Mouse (Mus musculus) forelimb bud, embryonic 11.5 days (tissue): ENCODE results near the gene Cavin4.

ENCODE experiments used
- DNase-seq: peaks from one replicate; pipeline ENCODE4 v3.0.0-alpha.2; 2012; ENCODE audit warnings: low read depth, low spot score

Cavin4 gene

GRCm38 (mm10) chr4:48663271-48663670, at the start of gene Cavin4:
Gene Cavin4 (plus strand): TSS chr4:48663514.
- no peak for DNase-seq

GRCm38 (mm10) chr4:48615483-48615882, 47.8 kb upstream of the Cavin4 start:
- DNase-seq, result no peak

GRCm38 (mm10) chr4:48617201-48617600, 46.1 kb upstream of the Cavin4 start:
- DNase-seq, result no peak

- DNase-seq, result no peak
Observed at GRCm38 (mm10) chr4:48620121-48620520, 43.2 kb upstream of the Cavin4 start.

GRCm38 (mm10) chr4:48622246-48622645, 41.1 kb upstream of the Cavin4 start:
- no peak for DNase-seq

GRCm38 (mm10) chr4:48622946-48623345, 40.4 kb upstream of the Cavin4 start:
- DNase-seq, result no peak

GRCm38 (mm10) chr4:48624961-48625360, 38.4 kb upstream of the Cavin4 start:
- no peak for DNase-seq

GRCm38 (mm10) chr4:48625836-48626235, 37.5 kb upstream of the Cavin4 start:
- DNase-seq, result no peak

GRCm38 (mm10) chr4:48629445-48629844, 33.9 kb upstream of the Cavin4 start:
- no peak for DNase-seq

GRCm38 (mm10) chr4:48633529-48633928, 29.8 kb upstream of the Cavin4 start:
- DNase-seq, result peak; percentile 41

GRCm38 (mm10) chr4:48634058-48634457, 29.3 kb upstream of the Cavin4 start:
- DNase-seq, result peak; percentile 18

- DNase-seq, result no peak
Observed at GRCm38 (mm10) chr4:48636831-48637230, 26.5 kb upstream of the Cavin4 start.

GRCm38 (mm10) chr4:48638132-48638531, 25.2 kb upstream of the Cavin4 start:
- no peak for DNase-seq

GRCm38 (mm10) chr4:48639503-48639902, 23.8 kb upstream of the Cavin4 start:
- DNase-seq, result no peak

- DNase-seq, result no peak
Observed at GRCm38 (mm10) chr4:48643801-48644200, 19.5 kb upstream of the Cavin4 start.

- no peak for DNase-seq
Observed at GRCm38 (mm10) chr4:48646143-48646542, 17.2 kb upstream of the Cavin4 start.

GRCm38 (mm10) chr4:48650617-48651360, 12.5 kb upstream of the Cavin4 start:
- DNase-seq, result no peak

- DNase-seq, result no peak
Observed at GRCm38 (mm10) chr4:48654118-48654517, 9.2 kb upstream of the Cavin4 start.

GRCm38 (mm10) chr4:48656530-48656929, 6.8 kb upstream of the Cavin4 start:
- no peak for DNase-seq

- no peak for DNase-seq
Observed at GRCm38 (mm10) chr4:48660144-48660543, 3.2 kb upstream of the Cavin4 start.

GRCm38 (mm10) chr4:48660619-48661575, 2.4 kb upstream of the Cavin4 start:
- no peak for DNase-seq

GRCm38 (mm10) chr4:48664021-48664420, 707 bp downstream of the Cavin4 start:
- no peak for DNase-seq

GRCm38 (mm10) chr4:48667279-48667678, 4.0 kb downstream of the Cavin4 start:
- DNase-seq, result no peak
